Mouse (Mus musculus): ENCODE results near the gene Ubap1l. TPM values are rescaled to one million over a fixed set of nuclear protein-coding genes. Genes with fewer than 3 reads are reported as not detected.

Gene Ubap1l
- 0.16 TPM for polyA plus RNA-seq (2012; fragmentation: generic; extraction: Trizol)

DNA sequence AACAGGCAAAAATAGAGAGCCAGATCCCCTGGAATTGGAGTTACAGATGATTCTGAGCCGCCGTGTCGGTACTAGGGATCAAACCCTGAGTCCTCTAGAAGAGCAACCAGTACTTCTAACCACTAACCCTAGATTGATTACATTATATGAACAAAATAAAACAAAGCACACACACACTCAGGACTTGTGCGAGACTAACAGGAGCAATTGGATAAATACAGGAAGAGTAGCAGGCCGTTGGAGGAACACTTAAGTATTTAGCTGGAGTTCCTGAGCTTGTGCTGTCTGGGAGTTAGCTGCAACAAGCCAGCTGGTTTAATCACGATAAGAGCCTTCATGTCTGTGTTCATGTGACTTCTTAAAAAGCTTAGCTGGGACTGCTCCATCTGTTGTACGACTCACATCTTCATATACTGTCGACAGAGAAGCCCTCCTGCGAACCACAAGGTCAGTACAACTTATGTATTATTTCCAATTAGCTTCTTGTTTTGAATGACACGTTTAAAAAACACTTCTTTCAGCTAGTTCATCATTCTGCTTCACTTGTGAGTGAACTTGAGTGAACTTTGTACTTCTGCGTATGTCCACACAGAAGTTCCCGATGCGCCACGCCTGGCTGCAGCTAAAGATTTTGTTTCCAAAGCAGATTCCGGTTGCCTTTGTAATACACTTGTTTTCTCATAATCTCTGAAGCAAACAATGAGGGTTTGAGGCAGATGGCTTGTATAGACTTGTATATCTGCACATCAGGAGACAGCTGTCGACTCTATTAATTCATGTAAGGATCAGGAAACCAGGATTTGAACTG, at the start of gene Ubap1l:
Gene Ubap1l (plus strand): TSS at position 401 of the 808 bp plus-strand sequence.
- Histone ChIP-seq H3K27me3 (ENCODE audit: control insufficient read depth, insufficient read depth, insufficient read length) (no peaks in the 10 kb centered on the region), H3K36me3 (ENCODE audit: control insufficient read depth, insufficient read depth) (peaks cover 30% of the 10 kb centered on the region), H3K79me2 (ENCODE audit: control insufficient read depth, insufficient read depth) (no peaks in the 10 kb centered on the region), H3ac (ENCODE audit: control insufficient read depth, insufficient read length) (no peak within 1 kb of the TSS), H3K4me2 (ENCODE audit: low read depth) (no peak within 1 kb of the TSS), H3K4me3 (no peak within 1 kb of the TSS)
- no peak for TF ChIP-seq SRF (IDR thresholded peaks at IDR 0.05; ENCODE audit: control insufficient read depth, insufficient read length, low read depth)
- no peak for TF ChIP-seq MAX (IDR thresholded peaks at IDR 0.05; ENCODE audit: low read depth)
- TF ChIP-seq MYOG (IDR thresholded peaks at IDR 0.05; ENCODE audit: control insufficient read depth in 1 of 3, insufficient read depth in 1 of 3, insufficient read length in 2 of 3, low read depth in 2 of 3) = no peak
- no peak for TF ChIP-seq MYOD1 (IDR thresholded peaks at IDR 0.05; ENCODE audit: control insufficient read depth in 1 of 3, insufficient read length in 2 of 3, low read depth in 2 of 3)
- no peak for TF ChIP-seq POLR2AphosphoS2 (IDR thresholded peaks at IDR 0.05; ENCODE audit: insufficient read length, low read depth)
- TF ChIP-seq TCF3 (IDR thresholded peaks at IDR 0.05; ENCODE audit: insufficient read length, low read depth) = no peak
- no peak for TF ChIP-seq USF1 (IDR thresholded peaks at IDR 0.05; ENCODE audit: low read depth)
- TF ChIP-seq CEBPB (IDR thresholded peaks at IDR 0.05; ENCODE audit: insufficient read depth, poor library complexity, severe bottlenecking) = no peak
- no peak for TF ChIP-seq E2F4 (IDR thresholded peaks at IDR 0.05; ENCODE audit: insufficient read depth)
- TF ChIP-seq TCF12 (IDR thresholded peaks at IDR 0.05; ENCODE audit: insufficient read depth, poor library complexity, severe bottlenecking) = no peak
- no peak for TF ChIP-seq REST (IDR thresholded peaks at IDR 0.05; ENCODE audit: insufficient read depth, insufficient read length)
- TF ChIP-seq POLR2A (IDR thresholded peaks at IDR 0.05; ENCODE audit: insufficient read length, low read depth) = no peak

DNA sequence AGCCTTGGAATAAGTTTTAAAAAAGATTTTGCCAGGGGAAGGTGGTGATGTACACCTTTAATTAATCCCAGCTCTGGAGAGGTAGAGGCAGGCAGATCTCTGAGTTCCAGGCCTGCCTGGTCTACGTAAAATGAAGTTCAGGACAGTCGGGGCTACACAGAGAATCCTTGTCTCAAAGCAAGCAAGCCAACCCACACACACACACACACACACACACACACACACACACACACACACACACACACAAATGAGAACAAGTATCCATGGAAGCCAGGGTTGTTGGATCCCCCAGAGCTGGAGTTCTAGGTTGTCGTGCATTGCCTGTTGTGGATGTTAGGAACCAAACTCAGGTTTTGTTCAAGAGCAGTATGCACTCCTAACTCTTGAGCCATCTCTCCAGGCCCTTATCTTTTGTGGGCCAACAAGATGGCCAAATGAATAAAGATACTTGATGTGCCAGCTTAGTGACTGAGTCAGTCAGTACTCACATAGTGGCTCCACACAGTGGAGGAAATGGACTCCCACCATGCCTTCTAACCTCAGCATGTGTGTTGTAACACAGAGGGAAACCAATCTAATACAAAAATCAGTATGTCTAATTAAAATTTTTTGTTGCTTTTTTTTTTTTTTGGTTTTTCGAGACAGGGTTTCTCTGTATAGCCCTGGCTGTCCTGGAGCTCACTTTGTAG, 48.0 kb upstream of the Ubap1l start:
- Histone ChIP-seq H3K27me3 (ENCODE audit: control insufficient read depth, insufficient read depth, insufficient read length) (no peaks in the 10 kb centered on the region), H3ac (ENCODE audit: control insufficient read depth, insufficient read length) (no peak overlapping the region), H3K36me3 (ENCODE audit: control insufficient read depth, insufficient read depth) (peaks cover 18% of the 10 kb centered on the region), H3K79me2 (ENCODE audit: control insufficient read depth, insufficient read depth) (no peaks in the 10 kb centered on the region), H3K4me2 (ENCODE audit: low read depth) (no peak overlapping the region), H3K4me3 (no peak overlapping the region)
- TF ChIP-seq E2F4 (IDR thresholded peaks at IDR 0.05; ENCODE audit: insufficient read depth) = no peak
- TF ChIP-seq TCF12 (IDR thresholded peaks at IDR 0.05; ENCODE audit: insufficient read depth, poor library complexity, severe bottlenecking) = no peak
- TF ChIP-seq TCF3 (IDR thresholded peaks at IDR 0.05; ENCODE audit: insufficient read length, low read depth) = no peak
- TF ChIP-seq POLR2AphosphoS2 (IDR thresholded peaks at IDR 0.05; ENCODE audit: insufficient read length, low read depth) = no peak
- no peak for TF ChIP-seq REST (IDR thresholded peaks at IDR 0.05; ENCODE audit: insufficient read depth, insufficient read length)

DNA sequence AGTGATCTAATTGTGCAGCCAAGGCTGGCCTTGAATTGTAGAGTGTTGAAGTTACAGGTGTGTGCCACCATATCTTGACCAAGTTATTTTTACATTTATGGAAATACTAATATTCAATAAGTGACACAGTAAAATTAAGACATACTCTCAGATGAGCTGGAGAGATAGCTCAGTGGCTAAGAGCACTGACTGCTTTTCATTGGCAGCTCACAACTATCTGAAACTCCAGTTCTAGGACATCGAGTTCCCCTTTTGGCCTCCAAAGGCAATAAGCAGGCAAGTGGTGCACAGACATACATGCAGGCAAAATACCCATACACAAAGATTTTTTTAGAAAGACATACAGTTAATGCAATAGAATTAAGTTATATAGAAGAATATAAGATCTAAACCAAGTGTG, 47.0 kb upstream of the Ubap1l start:
- no peak overlapping the region for H3K4me2 ChIP-seq (ENCODE audit: low read depth)
- H3K36me3 ChIP-seq (ENCODE audit: control insufficient read depth, insufficient read depth) = peaks cover 27% of the 10 kb centered on the region
- no peaks in the 10 kb centered on the region for H3K27me3 ChIP-seq (ENCODE audit: control insufficient read depth, insufficient read depth, insufficient read length)

DNA sequence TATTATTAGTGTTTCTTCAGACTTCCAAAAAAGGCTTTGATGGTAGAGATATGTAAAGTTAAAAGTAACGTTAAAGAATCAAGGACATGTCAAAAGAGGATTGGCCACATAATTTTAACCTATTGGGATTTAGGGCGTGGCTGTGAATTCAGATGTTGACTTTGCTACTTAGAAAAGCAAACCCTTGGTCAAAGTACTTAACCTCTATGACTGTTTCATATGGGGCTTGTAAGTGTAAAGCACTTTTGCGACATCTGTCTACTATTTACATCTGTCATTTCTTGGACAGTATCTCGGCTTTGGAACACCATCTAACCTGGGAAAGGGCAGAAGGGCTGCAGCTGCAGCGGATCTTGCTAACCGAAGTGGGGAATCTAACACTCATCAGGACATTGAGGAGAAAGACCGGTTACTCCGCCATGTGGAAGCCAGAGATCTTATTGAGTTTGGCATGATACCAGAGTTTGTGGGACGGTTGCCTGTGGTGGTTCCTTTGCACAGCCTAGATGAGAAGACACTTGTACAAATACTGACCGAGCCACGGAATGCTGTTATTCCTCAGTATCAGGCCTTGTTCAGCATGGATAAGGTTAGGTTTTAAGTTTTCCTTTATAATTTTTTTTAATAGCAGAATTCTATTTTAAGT, 38.5 kb upstream of the Ubap1l start:
- Histone ChIP-seq H3K27me3 (ENCODE audit: control insufficient read depth, insufficient read depth, insufficient read length) (no peaks in the 10 kb centered on the region), H3K4me3 (no peak overlapping the region), H3K36me3 (ENCODE audit: control insufficient read depth, insufficient read depth) (peaks cover 57% of the 10 kb centered on the region), H3ac (ENCODE audit: control insufficient read depth, insufficient read length) (no peak overlapping the region), H3K4me2 (ENCODE audit: low read depth) (no peak overlapping the region), H3K79me2 (ENCODE audit: control insufficient read depth, insufficient read depth) (no peaks in the 10 kb centered on the region)
- TF ChIP-seq TCF12 (IDR thresholded peaks at IDR 0.05; ENCODE audit: insufficient read depth, poor library complexity, severe bottlenecking) = no peak
- TF ChIP-seq REST (IDR thresholded peaks at IDR 0.05; ENCODE audit: insufficient read depth, insufficient read length) = no peak
- no peak for TF ChIP-seq MYOG (IDR thresholded peaks at IDR 0.05; ENCODE audit: control insufficient read depth in 1 of 3, insufficient read depth in 1 of 3, insufficient read length in 2 of 3, low read depth in 2 of 3)
- TF ChIP-seq MYOD1 (IDR thresholded peaks at IDR 0.05; ENCODE audit: control insufficient read depth in 1 of 3, insufficient read length in 2 of 3, low read depth in 2 of 3) = no peak
- TF ChIP-seq USF1 (IDR thresholded peaks at IDR 0.05; ENCODE audit: low read depth) = no peak
- no peak for TF ChIP-seq E2F4 (IDR thresholded peaks at IDR 0.05; ENCODE audit: insufficient read depth)

More for the DNA sequence above, 47.0 kb upstream of the Ubap1l start:
- no peaks in the 10 kb centered on the region for H3K79me2 ChIP-seq (ENCODE audit: control insufficient read depth, insufficient read depth)
- TF ChIP-seq USF1 (IDR thresholded peaks at IDR 0.05; ENCODE audit: low read depth) (no peak), TCF3 (IDR thresholded peaks at IDR 0.05; ENCODE audit: insufficient read length, low read depth) (no peak)
- no peak overlapping the region for H3K4me3 ChIP-seq
- H3ac ChIP-seq (ENCODE audit: control insufficient read depth, insufficient read length) = no peak overlapping the region

DNA sequence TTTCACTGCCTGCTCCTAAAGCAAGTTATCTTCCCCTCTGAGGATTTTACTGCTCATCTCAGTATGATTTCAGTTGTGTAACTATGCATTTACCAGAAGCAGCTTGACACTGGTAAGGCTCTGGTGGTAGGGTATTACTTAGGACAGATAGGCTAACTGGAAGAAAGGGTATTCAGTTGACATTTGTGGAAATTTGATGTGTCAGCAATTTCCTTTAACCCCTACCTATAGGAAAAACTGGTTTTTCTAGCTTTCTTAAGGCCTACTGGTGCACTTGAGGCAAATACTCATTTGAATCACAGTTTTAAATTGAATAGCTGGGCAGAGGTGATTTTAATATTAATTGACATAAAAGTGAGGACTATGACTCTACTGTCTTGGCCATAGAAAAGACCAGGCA, 34.9 kb upstream of the Ubap1l start:
- Histone ChIP-seq H3ac (ENCODE audit: control insufficient read depth, insufficient read length) (no peak overlapping the region), H3K79me2 (ENCODE audit: control insufficient read depth, insufficient read depth) (no peaks in the 10 kb centered on the region), H3K4me3 (no peak overlapping the region), H3K27me3 (ENCODE audit: control insufficient read depth, insufficient read depth, insufficient read length) (no peaks in the 10 kb centered on the region), H3K4me2 (ENCODE audit: low read depth) (no peak overlapping the region), H3K36me3 (ENCODE audit: control insufficient read depth, insufficient read depth) (peaks cover 46% of the 10 kb centered on the region)
- TF ChIP-seq POLR2AphosphoS2 (IDR thresholded peaks at IDR 0.05; ENCODE audit: insufficient read length, low read depth) (no peak), SRF (IDR thresholded peaks at IDR 0.05; ENCODE audit: control insufficient read depth, insufficient read length, low read depth) (no peak), TCF3 (IDR thresholded peaks at IDR 0.05; ENCODE audit: insufficient read length, low read depth) (no peak), MYOD1 (IDR thresholded peaks at IDR 0.05; ENCODE audit: control insufficient read depth in 1 of 3, insufficient read length in 2 of 3, low read depth in 2 of 3) (no peak), MYOG (IDR thresholded peaks at IDR 0.05; ENCODE audit: control insufficient read depth in 1 of 3, insufficient read depth in 1 of 3, insufficient read length in 2 of 3, low read depth in 2 of 3) (no peak), TCF12 (IDR thresholded peaks at IDR 0.05; ENCODE audit: insufficient read depth, poor library complexity, severe bottlenecking) (no peak), CEBPB (IDR thresholded peaks at IDR 0.05; ENCODE audit: insufficient read depth, poor library complexity, severe bottlenecking) (no peak), MAX (IDR thresholded peaks at IDR 0.05; ENCODE audit: low read depth) (no peak)
